Mouse (Mus musculus): ENCODE measurements around the gene Poll.

DNA sequence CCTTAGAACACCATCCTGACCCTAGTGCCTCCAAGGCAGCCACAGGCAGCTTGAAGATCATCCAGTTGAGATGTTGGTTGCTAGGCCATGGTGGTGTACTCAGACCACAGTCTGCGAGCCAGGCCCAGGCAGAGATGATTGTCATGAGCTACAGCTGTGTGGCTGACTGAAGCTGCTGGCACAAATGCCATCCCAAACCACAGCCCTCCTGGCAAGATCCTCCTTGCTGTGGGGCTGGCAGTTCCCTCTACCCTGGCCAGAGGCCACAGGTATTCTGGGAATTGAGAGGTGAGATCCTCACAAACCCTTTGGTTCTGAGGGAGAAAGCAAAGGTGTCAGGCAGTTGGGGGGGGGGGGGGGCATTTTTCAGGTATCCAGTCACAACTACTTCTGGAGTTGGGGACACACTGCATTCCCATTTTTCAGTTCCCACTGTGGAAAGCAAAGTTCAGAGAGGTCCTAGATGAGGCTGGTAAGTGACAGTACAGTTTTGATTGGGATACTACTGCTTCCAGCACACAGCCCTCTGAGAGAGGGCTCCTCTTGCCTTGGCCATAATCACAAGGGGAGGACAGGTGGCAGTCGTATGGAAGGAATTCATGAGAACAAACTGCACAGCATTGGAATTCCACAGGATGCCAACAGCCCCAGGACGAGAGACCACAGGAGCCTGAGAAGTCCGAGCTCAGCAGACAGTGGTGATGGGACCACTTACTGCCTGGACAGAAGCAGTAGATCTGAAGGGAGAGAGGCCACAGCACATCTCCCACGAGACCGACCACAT is 27.4 kb upstream of the Poll start:
- TF ChIP-seq CTCF (conservative IDR thresholded peaks at IDR 0.05; ENCODE audit: low read length) (no peak), POU5F1 (IDR thresholded peaks at IDR 0.05; ENCODE audit: borderline replicate concordance, low read length) (no peak)
